Mouse (Mus musculus) megakaryocyte progenitor cell, adult 5-6 weeks (primary cell): Measurements from ENCODE around the gene F2r. TPM values are rescaled to one million over a fixed set of nuclear protein-coding genes. Genes with fewer than 3 reads are reported as not detected.
A peak's percentile ranks its signal among the peaks of the same experiment; 100 is the strongest.

Experiments
- ATAC-seq: replicated peaks from 2 replicates; pipeline ENCODE4 v1.8.0; 2016; ENCODE audit warnings: mild to moderate bottlenecking, moderate TSS enrichment, inconsistent platforms; ENCODE audit not compliant: poor library complexity
- total RNA-seq, 2 experiments: library from RNA; stranded (forward) in 1 of 2; stranded (reverse) in 1 of 2; fragments of 157-497, 149-512 nt in 1 of 2; fragments of 200-1000 nt in 1 of 2; gene quantifications; 2 replicates each; pipeline versions ENCODE4 v1.2.3 to v1.2.4; 2015 to 2017

The F2r gene
- total RNA-seq (2015): 3.8 and 9.6 TPM in 2 replicates
- total RNA-seq (2017): 2.5 and 6.2 TPM in 2 replicates

DNA sequence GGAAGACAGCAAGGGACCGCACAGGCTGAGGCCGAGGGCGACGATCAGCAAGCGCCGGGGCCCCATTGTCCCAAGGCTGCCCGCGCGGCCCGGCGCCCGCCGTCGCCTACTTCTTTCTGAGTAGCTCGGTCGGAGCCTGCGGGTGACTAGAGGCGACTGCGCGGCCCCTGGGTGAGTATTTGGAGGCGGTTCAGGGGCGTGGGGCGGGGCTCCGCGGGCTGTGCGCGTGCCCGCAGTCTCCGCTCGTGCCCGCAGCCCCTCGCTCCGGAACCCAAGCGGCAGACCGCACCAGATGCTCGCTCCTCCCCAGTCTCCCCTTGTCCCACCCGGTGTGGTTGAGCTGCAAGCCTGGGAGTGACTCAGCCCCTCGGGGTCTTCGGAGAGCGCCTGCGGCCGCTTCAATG is at the start of gene F2r:
TSS of gene F2r (minus strand) at position 179 of the 404 bp plus-strand sequence.
- ATAC-seq: peak; percentile 88

DNA sequence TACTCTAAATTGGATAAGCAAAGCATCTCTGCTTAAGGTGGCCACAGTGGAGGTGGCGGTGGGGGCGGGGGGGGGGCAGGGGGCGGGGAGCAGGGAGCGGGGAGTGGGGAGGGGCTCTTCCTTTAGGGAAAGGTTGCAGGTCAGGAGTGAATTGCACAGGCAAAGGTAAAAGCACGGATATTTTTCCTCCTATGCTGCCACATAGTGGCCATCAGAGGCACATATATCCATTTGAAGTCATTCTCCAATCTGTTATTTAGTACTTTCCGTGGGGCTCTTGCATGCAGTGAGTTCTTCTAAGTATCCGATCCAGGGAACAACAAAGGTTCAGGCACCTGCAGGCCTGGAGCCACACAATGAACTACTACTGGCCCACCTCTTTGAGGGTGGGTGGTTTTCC is 49.0 kb upstream of the F2r start:
- ATAC-seq: no peak

DNA sequence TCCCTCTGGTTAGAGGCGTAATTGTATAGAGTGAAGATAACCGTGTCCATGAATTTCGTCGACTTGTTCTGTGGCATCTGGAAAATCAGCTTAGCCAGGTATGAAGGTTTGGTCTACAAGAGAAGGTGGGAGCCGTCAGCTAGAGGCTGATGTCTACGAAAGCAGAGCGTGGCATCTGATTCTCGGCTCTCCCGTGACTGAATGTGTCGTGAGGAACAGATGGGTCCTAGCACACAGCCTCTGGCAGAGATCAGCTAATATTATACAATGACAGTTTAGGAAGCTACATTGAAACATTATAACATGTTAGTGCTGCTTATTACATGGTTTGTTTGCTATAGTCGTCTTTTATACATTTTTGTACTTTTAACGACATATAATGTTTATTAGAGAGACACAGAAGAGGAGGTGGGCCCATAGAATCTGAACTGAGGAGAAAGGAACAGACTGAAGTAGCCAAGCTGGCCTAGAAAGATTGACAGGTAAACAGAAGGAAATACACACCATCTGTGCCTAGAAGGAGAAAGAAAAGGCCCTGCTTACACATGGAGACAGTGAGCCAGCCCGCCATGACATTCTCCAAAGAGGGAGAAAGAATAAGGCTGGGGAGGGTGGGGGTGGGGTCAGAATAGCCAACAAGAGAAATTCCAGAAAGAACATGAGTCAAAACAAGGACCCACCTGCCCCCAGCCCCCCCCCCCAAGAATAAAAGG is 47.5 kb upstream of the F2r start:
- no peak for ATAC-seq

DNA sequence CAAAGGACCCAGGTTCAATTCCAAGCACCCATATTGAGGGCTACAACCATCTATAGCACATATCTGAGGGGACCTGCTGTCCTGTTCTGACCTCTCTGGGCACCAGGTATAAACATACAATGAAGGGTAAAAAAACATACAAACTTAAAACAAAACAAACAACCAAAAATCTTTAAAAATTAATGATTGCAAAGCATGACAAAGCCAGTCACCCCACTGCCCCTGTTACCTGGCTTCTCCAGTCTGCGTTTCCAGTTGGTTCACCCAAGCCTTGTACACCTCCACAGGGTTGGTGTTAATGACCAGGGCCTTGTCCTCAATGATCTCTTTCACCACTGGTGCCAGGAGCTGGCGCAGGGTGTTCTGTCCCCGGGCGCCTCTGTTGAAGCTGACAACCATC is 45.5 kb upstream of the F2r start:
- ATAC-seq: no peak

DNA sequence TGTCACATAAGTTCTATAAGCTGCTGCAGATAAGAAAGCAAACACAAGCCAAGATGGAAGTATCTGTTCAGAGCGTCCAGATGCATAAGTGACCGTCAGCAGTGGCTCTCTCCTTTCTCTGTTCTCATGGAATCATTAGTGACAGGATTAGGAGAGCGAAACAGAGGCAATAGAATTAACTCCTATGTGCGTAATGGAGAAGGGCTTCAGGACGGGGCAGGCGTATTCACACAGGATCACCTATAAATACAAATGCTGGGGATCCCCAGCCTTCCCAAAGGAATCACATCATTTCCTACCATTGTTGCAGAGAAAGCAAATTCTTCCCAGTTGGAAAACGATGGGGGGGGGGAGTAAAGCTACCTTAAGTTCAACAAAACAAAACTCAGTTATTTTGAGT is 41.1 kb upstream of the F2r start:
- ATAC-seq: no peak

DNA sequence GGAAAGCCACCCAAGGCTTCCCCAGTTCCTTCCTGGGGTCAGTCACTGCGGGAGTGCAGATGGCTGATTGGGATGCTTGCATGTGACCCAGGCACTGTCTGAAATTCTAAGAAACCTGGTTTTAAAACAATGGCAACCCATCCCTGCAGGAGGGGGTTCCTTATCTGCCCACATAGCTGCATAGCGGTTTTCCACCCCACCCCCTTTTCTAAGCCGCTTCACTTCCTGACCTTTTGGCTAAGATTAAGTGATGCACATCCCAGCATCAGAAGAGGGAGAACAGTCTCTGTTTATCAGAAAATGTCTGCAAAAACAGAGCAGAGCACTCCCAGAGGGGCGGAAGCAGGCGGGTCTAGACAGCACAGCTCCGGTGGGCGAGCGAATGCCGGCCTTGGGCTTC is 38.9 kb upstream of the F2r start:
- peak; percentile 93 for ATAC-seq

DNA sequence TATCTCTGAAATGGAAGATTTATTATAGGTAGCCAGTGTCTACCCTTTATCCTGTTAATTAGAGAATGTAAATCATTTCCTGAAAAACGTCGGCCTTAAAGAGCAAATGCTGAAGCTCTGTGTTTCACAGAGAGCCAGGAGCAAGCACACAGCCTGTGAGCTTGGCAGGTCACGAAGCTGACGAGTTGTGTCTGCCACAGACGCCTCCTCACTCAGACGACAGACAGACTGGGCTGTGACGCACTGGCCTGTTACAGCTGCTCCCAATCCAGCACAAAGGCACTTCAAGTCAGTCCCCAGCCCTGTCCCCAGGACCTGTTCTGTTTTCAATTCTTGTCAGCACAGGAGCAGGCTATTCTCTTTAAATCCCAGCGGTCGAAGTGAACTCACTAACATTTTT is 37.0 kb upstream of the F2r start:
- ATAC-seq: no peak

DNA sequence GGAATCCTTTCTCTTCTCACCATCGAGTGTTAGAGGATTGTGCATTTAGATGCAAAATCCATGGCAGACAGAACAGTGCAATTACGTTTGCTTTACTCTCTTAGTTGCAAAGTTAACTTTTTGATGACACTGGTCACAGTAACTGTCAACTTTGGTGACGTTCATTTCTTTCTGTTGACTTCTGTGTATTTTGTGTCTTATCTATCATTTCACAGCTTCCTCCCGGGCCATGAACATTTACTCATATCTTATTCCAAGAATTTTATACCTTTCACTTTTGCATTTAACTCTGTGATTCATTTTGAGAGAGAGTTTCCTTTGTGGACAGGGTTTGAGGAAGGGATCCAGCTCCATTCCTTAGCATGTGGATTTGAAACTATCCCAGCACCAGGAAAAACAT is 35.4 kb upstream of the F2r start:
- peak; percentile 33; the same call in 1 of the 2 replicates for ATAC-seq

DNA sequence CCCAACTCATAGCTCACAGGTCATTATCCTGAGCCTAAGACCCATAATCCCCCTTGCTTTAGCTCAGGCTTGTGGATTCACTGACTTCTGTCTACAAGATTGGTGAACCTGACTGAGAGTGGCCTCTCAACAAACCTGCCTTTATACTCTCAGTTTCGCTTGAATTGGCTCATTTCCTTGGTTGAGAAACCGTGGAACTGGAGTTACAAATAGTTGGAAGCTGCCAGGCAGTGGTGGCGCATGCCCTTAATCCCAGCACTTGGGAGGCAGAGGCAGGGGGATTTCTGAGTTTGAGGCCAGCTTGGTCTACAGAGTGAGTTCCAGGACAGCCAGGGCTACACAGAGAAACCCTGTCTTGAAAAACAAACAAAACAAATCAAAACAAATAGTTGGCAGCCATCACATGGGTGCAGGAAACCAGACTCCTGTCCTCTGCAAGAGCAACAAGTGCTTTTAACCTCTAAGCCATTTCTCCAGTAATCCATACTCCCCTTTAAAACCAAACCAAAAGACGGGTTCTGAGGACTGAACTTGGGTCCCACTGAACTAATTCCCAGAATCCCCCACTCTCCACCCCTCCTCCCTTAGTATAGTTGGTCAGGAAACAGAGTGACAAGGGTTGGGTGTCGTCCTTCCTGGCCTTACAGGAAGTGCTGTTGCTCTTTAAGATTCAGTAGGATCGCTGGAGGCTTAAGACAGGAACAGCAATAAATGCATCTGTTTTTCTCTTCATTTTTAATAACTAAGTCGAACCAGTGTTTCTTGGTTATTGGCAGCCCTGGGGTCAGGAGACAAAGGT is 33.8 kb upstream of the F2r start:
- ATAC-seq: no peak

DNA sequence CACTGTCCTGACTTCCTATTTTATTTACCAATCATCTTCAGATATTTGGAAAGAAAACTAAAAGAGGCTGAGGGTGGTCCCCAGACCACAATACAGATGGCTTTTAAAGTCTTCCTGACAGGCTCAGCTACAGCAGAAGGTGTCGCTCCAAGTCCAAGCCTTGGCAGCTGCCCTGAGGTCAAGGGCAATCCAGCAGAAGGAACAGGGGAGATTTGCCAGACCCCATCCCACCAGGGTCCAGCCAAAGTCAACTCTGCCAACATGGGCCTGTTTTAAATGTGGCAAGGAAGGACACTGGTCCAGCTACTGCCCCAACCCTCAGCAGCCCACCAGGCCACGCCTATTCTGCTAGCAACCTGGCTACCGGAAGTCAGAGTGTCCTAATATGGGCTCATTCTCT is 31.7 kb upstream of the F2r start:
- no peak for ATAC-seq

DNA sequence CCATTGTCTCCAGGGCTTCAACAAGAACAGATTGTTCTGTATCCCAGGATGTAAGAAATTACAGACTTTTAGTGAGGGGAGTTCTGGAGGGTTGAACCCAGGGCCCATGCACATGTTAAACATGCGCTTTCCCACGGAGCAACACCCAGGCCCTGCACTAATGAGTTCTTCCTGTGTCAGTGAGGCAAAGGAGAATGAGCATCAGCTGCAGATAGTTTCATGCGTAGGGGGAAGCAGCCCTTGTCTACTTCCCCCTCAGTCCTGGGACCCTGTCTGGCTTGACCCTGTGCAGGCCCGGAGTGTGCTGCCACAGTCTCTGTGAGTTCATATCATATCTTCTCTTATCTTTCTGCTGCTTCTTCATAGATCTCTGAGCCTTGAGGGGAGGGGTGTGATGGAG is 29.0 kb upstream of the F2r start:
- ATAC-seq: no peak

DNA sequence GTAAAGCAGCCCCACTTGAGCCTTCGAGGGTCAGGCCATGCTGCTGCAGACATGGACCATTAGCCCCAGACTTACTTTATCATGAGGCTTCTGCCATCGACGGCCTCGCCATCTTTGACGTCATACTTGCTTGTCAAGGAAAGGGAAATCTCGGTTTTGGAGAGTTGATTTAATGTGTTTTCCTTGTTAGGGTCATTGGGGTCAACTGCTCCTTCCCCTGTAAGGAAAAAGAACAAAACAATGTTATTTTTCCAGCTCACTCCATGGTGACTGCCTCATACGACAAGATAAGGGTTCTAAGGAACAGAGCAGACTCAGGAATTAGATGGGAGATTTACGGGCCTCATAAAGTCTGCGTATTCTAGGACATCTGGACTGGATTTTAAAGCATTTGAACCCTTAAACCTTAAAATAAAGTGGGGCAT is 28.4 kb upstream of the F2r start:
- ATAC-seq: no peak

DNA sequence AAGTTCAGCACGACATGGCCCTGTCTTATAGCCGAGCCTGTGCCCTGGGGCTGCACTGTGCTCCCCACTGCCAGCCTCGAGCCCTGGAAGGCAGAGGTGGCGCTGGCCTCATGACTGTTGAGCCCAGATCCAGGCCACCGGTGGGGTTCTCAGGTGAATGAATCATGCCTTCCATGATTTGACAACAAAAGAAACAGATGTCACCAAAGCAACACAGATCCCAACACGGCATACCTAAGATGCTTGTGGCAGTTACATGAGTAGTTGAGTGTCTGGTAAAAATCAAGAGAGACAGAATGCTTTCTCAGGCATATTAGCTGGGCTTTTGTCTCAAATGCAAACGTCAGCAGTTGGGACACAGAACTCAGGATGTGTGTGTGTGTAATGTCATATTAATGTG is 25.5 kb upstream of the F2r start:
- no peak for ATAC-seq

DNA sequence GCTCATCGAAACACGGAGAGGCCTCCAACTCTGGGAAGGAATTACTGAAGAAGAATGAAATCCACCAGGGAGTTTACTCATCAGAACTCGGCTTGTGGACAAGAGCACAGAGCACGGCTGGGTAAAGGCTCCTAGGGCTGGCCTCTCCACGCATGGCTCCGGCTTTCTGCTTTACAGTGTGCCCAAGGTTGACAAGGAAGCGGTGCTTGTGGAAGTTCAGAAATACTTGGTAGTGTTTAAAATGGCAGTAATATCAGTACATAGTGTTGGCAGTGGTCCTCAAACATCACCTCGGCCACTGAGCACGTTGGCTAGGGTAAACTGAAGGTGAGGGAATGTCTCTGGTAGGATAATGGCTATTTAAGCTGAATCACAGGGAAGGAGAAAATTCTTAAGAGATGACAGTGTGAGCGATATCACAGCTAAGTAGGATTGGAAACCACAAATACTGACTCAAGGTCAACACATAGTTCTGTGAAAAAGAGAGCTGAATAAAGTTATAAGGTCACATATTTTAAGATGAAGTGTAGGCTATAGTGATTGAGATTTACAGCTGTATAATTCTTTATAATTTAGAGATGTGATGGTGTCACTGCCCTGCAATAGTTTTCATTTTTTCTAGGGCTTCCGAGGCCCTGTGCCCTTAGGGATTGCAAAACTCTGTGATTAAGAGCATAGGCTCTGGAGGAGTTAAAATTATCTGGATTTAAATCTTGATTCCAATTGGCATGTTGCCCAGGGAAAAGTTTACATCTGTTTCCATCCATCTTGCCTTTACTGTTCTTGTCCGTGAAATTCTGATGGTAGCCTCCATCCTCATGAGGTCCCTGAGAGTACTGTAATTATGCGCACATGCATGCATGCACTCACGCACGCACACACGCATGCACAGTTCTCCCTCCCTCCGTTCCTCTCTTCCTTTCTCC is 23.0 kb upstream of the F2r start:
- no peak for ATAC-seq

DNA sequence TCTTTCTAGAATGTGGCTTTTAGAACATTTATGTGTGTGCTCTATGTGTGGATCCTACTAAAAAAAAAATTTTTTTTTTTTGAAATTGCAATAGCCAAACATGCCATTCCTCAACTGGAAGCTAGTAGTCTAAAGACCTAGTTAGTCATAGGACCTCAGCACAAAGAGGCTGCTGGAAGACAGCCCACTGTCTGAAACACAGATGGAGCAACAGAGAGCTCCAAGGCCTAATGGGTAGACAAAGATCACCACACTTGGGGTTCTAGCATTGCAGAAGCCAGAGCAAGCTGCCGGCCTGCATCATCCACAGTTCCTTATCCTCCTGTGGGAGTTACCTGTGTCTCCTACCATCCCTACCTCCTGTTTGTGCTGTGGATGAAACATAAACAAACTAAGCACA is 22.1 kb upstream of the F2r start:
- ATAC-seq: no peak

DNA sequence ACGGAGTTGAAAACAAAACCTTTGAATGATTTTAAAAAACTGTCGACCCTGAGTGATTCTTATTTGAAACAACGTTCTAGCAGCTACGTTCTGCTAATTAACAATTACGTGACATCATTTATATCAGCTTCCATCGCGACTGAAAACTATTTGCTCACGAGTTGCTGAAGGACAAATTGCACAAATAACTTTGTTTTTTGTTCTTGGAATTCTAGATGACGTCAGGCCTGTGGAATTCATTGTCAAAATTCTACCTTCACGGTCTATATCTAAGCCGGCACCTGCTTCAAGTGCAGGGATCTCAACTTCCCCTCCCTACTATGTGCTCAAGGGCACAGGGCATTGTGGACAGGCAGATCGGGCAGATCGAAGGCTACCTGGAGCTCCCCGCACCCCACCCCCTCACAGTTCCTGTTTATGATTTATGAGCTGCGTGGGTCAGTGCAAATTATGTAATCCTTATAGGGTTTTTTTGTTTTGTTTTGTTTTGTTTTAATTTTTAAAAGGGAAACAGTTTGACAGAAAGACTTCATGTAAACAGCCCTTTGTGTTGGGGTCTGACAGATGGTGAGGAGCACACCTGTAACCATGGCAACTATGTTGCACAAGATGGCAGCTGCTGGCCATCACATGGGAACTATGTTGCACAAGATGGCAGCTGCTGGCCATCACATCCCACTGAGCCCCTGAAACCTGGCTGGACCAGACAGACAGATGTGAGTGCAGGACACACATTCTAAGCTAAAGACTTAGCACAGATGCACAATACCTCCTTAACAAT is 21.2 kb upstream of the F2r start:
- peak; percentile 60 for ATAC-seq

DNA sequence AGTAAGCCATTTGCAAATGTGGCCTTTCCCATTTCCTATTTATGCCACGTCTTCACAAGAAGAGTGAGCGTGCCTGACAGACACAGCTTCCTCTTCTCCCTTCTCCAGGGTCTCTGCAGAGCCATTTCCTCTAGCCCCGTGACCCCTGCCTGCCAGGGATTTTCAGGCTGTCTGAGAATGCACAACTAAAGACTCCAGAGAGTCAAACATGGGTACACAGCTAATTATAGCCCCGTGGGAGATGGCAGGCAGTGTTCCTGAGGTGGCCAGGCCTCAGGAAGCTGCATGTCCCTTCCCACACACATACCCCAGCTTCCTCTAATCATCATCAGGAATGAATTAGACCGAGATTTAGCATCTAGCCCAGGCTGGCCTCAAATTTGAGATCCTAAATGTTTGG is 20.6 kb upstream of the F2r start:
- no peak for ATAC-seq

DNA sequence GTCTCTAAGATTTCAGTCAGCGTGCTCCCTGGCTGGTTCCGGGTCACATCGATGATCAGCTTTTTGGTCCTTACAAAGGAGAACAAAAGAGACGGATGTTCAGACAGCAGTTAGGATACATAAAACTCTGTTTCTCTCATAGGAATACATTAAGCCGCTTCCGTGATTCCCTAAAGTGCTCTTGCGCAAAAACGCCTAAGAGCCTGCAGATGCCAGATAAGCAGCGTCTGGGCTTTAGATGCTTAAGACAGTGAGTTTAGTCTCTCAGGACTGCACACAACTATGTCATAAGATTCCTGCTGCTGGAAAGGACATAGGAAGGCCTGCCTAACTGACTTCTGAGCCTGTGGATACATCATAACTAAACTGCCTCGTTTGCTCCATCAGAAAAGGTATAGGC is 19.4 kb upstream of the F2r start:
- no peak for ATAC-seq

DNA sequence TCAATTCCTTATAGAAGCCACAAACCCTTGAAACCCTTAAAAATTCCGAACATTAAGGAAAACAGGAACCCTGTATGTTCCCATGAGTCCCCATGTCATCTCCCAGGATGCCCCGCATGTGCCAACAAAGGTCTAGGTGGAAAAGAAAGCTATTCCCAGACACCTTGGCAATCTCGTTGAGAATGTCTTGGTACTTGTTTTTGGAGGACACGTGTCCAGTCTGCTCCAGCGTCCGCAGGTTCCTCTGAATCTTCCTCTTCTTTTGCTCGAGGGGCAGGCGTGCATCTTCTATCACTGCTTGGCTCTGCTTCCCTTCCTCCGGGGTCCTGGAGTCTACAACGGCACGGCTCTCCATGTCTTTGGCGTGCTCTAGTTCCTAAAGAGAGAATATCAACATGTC is 17.0 kb upstream of the F2r start:
- ATAC-seq: no peak

DNA sequence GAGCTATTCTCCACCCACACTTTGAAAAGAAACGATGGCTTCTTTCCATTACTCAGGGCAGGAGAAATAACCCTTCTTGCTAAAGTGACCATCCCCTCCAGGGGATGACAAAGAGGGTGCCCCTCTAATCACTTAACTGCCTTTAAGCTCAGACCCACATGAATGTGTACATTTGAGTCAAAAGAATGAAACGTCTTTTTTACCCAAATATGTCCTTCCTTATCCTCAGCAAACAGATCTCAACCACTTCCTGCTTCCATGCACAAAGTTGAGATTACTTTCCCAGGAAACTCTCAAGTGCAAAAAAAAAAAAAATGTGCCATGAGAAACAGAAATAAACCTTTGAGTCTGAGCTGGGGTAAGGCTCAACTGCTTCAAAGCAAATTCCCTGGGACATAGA is 16.2 kb upstream of the F2r start:
- peak; percentile 66 for ATAC-seq

DNA sequence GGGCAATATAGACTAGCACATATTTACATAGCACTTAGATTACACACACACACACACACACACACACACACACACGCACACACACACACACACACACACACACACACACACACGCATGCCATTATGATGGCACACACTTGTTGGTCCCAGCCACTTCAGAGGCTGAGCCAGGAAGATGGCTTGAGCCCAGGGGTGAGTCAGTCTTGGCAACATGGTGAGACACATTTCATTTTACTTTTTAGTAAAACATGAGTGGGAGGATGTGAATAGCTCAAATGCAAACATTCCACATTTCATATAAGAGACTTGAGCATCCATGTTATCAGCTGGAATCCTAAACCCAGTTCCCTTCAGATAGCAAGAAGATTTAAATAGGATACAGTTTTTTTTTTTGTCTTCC is 15.1 kb upstream of the F2r start:
- ATAC-seq: no peak
